Mouse (Mus musculus) midbrain, postnatal 0 days (tissue): ENCODE data around the gene Ankrd23. TPM values are rescaled to one million over a fixed set of nuclear protein-coding genes. Genes with fewer than 3 reads are reported as not detected.

Experiments used
- ATAC-seq: fragments of 200-750 bp; cut with Nextera tagmentation; 2 replicates; pipeline ENCODE4 v1.8.0; 2017; ENCODE audit warnings: moderate number of reproducible peaks, mild to moderate bottlenecking, moderate TSS enrichment, moderate library complexity; ENCODE audit not compliant: low FRiP score
- DNase-seq: peaks from one replicate; pipeline ENCODE4 v3.0.0-alpha.2; 2015; ENCODE audit warnings: low spot score
- H3K27ac ChIP-seq: fragments of 300-500 bp; sonication (generic); 2 replicates; pipeline ENCODE4 v1.5.1; 2014; ENCODE audit warnings: low read depth, mild to moderate bottlenecking, low read length, mixed read lengths
- H3K27me3 ChIP-seq: fragments of 300-500 bp; sonication (generic); 2 replicates; pipeline ENCODE4 v1.6.1; 2014; ENCODE audit warnings: low read length, control low read depth, mixed read lengths; ENCODE audit not compliant: insufficient read depth
- H3K36me3 ChIP-seq: fragments of 300-500 bp; sonication (generic); 2 replicates; pipeline ENCODE4 v1.6.1; 2014; ENCODE audit warnings: low read length, control low read depth, mixed read lengths; ENCODE audit not compliant: insufficient read depth
- H3K4me1 ChIP-seq: fragments of 300-500 bp; sonication (generic); 2 replicates; pipeline ENCODE4 v1.6.1; 2014; ENCODE audit warnings: mild to moderate bottlenecking, control low read depth, antibody characterized with exemption, low read length, mixed read lengths; ENCODE audit not compliant: insufficient read depth
- H3K4me2 ChIP-seq: fragments of 300-500 bp; sonication (generic); 2 replicates; pipeline ENCODE4 v1.6.1; 2014; ENCODE audit warnings: low read depth, mild to moderate bottlenecking, low read length, mixed read lengths; ENCODE audit not compliant: poor library complexity, severe bottlenecking
- H3K4me3 ChIP-seq: fragments of 300-500 bp; sonication (generic); 2 replicates; pipeline ENCODE4 v1.5.1; 2014; ENCODE audit warnings: low read depth, mild to moderate bottlenecking, low read length, moderate library complexity
- H3K9ac ChIP-seq: fragments of 300-500 bp; sonication (generic); replicated peaks from 2 replicates; pipeline ENCODE4 v1.6.1; 2014; ENCODE audit warnings: mild to moderate bottlenecking, low read length, moderate library complexity, mixed read lengths; ENCODE audit not compliant: poor library complexity, severe bottlenecking
- H3K9me3 ChIP-seq: fragments of 300-500 bp; sonication (generic); 2 replicates; pipeline ENCODE4 v1.6.1; 2016; ENCODE audit warnings: low read length, control low read depth
- CTCF ChIP-seq: IDR thresholded peaks from 2 replicates; pipeline ENCODE4 v1.5.1; 2016; ENCODE audit warnings: antibody characterized with exemption, mild to moderate bottlenecking
- WGBS: fragments of 180-500 bp; shearing (Covaris S2); extraction: QIAGEN DNeasy Blood & Tissue Kit; methylation state at CpG from one replicate; pipeline ENCODE4 v1.1.7; 2014; 5-methylcytosine and 5-hydroxymethylcytosine counted together
- polyA plus RNA-seq: library from polyadenylated mRNA; unstranded; fragments of >200 nt; fragmentation: Nextera tagmentation; extraction: Ambion mirVana; gene quantifications from 2 replicates; pipeline ENCODE4 v1.2.1, GENCODE M21; 2015
- total RNA-seq: library from RNA; depleted of rRNA; stranded (reverse); fragments of >200 nt; gene quantifications from 2 replicates; pipeline ENCODE4 v1.2.3, GENCODE M21; 2014

Gene Ankrd23
- total and polyA plus RNA-seq, 2 experiments from 2014 or later = 11.6 to 14.8 TPM

GRCm38 (mm10) chr1:36566425-36566824, 29.7 kb upstream of the Ankrd23 start:
- H3K9me3 ChIP-seq = no peaks in the 10 kb centered on the region
- ATAC-seq (no peak), DNase-seq (no peak)
- H3K4me1 ChIP-seq = no peaks in the 10 kb centered on the region
- no peak for TF ChIP-seq CTCF
- no peak overlapping the region for H3K27ac ChIP-seq
- no peak overlapping the region for H3K4me2 ChIP-seq
- 5% methylated on average over 2 of the region's 2 CpGs for WGBS
- no peaks in the 10 kb centered on the region for H3K36me3 ChIP-seq
- no peaks in the 10 kb centered on the region for H3K27me3 ChIP-seq
- H3K9ac ChIP-seq = no peak overlapping the region
- no peak overlapping the region for H3K4me3 ChIP-seq

DNA sequence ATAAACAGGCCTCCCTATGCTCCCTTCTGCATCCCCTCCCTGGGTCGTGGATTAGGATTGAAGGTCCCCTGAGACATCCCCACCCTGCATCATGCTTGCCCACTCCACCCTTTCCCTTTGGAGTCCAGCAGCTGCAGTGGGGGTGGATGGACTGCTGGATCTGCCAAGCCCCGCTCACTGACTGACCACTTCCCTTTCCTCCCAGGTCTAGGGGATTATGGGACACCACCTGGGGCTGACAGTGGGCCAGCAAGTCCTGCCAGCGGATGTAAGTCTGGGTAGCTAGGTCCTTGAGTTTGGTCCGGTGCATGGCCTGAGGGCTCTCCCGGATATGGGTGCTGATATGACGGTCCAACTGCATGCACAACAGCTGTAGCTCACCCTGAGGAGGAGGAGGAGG, 27.4 kb upstream of the Ankrd23 start:
- Histone ChIP-seq H3K27me3 (no peaks in the 10 kb centered on the region), H3K4me2 (no peak overlapping the region), H3K9me3 (no peaks in the 10 kb centered on the region), H3K27ac (no peak overlapping the region), H3K36me3 (no peaks in the 10 kb centered on the region), H3K9ac (no peak overlapping the region), H3K4me3 (no peak overlapping the region), H3K4me1 (no peaks in the 10 kb centered on the region)
- TF ChIP-seq CTCF = no peak
- DNase-seq = no peak
- 78% methylated on average over 6 of the region's 6 CpGs for WGBS
- ATAC-seq = no peak

DNA sequence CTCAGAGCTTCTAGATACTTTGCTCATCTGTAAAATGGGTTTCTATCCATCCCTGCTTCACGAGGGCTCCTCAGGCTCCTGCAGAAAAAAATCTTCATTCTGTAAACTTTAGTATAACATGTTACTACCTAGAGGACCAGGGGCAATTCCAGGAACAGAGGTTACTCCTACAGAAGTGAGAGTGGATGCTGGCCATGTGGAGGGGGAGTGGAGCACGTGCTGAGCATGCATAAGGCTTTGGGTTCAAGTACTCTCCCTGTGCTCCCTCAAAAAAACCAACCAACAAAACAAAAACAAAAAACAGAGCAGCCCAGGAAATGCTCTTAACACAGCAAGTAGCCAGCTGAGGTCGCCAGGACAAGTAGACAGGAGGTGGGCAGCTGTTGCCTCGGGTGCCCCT, 26.9 kb upstream of the Ankrd23 start:
- Histone ChIP-seq H3K9ac (no peak overlapping the region), H3K27me3 (no peaks in the 10 kb centered on the region), H3K4me3 (no peak overlapping the region), H3K9me3 (no peaks in the 10 kb centered on the region), H3K4me2 (no peak overlapping the region), H3K27ac (no peak overlapping the region), H3K36me3 (no peaks in the 10 kb centered on the region), H3K4me1 (peaks cover 3% of the 10 kb centered on the region; the same call in 1 of the 2 replicates)
- ATAC-seq = no peak
- TF ChIP-seq CTCF = no peak
- 65% methylated on average over 4 of the region's 4 CpGs for WGBS
- DNase-seq = no peak

DNA sequence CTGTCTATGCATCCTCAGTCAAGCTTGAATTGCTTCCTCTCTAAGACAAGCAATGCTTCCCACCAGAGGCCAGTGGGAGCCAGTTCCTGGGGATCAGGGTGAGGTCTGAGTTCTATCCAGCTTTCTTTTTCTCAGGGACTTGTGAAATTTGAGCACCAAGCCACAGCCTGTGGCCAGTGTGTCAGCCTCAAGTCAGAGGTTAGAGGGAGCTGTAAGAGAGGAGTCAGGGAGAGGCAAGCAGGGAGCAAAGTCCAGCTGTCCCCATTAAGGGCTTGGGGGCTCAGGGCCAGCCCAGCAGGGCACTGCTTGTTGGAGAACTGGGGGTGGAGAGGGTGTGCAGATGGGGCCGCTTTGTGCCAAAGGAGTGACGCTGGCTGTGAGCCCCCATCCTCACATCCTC, 26.5 kb upstream of the Ankrd23 start:
- no peak overlapping the region for H3K4me2 ChIP-seq
- no peak overlapping the region for H3K9ac ChIP-seq
- no peaks in the 10 kb centered on the region for H3K36me3 ChIP-seq
- H3K4me3 ChIP-seq = no peak overlapping the region
- 93% methylated on average over 2 of the region's 2 CpGs for WGBS
- no peaks in the 10 kb centered on the region for H3K27me3 ChIP-seq
- no peak overlapping the region for H3K27ac ChIP-seq
- DNase-seq = no peak
- no peak for TF ChIP-seq CTCF
- no peak for ATAC-seq
- no peaks in the 10 kb centered on the region for H3K9me3 ChIP-seq
- peaks cover 6% of the 10 kb centered on the region; the same call in 1 of the 2 replicates for H3K4me1 ChIP-seq

DNA sequence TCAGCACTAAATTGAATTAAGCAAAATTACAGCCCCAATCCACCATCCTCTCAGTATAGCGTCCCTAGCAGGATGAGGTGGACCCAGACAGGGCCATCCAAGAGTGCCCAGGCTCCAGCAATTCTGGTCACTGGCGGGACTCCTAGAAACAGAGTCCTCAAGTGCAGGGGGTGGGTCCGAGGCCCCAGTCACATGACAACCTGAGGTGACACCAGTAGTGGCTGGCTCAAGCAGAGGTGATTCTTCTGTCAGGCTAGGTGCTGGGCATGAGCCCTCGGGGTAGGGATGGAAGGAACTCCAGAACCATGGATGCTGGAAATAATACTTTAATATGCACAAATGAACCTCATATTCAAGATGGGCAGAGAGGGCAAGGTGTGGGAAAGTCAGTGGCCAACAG, 25.7 kb upstream of the Ankrd23 start:
- no peak for TF ChIP-seq CTCF
- no peak overlapping the region for H3K9ac ChIP-seq
- WGBS = 75% methylated on average over 4 of the region's 4 CpGs
- no peaks in the 10 kb centered on the region for H3K9me3 ChIP-seq
- peaks cover 6% of the 10 kb centered on the region; the same call in 1 of the 2 replicates for H3K4me1 ChIP-seq
- no peaks in the 10 kb centered on the region for H3K36me3 ChIP-seq
- H3K27ac ChIP-seq = no peak overlapping the region
- no peak for ATAC-seq
- DNase-seq = no peak
- no peak overlapping the region for H3K4me2 ChIP-seq
- no peak overlapping the region for H3K4me3 ChIP-seq
- H3K27me3 ChIP-seq = no peaks in the 10 kb centered on the region

GRCm38 (mm10) chr1:36560903-36561302, 24.2 kb upstream of the Ankrd23 start:
- no peak for TF ChIP-seq CTCF
- H3K4me2 ChIP-seq = no peak overlapping the region
- H3K4me3 ChIP-seq = no peak overlapping the region
- H3K36me3 ChIP-seq = no peaks in the 10 kb centered on the region
- no peaks in the 10 kb centered on the region for H3K27me3 ChIP-seq
- H3K9ac ChIP-seq = no peak overlapping the region
- H3K4me1 ChIP-seq = peaks cover 6% of the 10 kb centered on the region; the same call in 1 of the 2 replicates
- DNase-seq = no peak
- WGBS = 69% methylated on average over 6 of the region's 6 CpGs
- no peaks in the 10 kb centered on the region for H3K9me3 ChIP-seq
- H3K27ac ChIP-seq = no peak overlapping the region
- ATAC-seq = no peak
